Mouse (Mus musculus): ENCODE measurements around the gene Trim2. TPM values are rescaled to one million over a fixed set of nuclear protein-coding genes. Genes with fewer than 3 reads are reported as not detected.

Trim2 gene
- polyA plus RNA-seq, 1 experiment from 2014 or later: 184 TPM

DNA sequence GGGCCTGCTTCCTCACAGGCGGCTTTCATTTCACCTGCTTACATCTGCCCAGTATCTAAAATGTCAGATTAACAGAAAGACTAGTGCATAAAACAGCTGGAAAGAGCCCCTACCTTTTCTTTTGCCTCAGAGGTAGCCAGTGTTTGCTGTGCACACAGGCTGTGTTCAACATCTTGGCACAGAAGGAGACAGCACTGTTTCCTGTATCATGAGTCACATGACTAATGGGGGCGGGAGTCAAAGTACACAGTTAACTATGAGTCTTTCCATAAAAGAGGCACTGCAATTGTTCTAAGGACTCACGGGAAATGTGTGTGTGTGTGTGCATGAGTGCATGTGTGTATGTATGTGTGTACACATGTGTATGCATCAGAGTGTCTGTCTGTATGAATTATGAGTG lies 43.9 kb downstream of the Trim2 start:
- ATAC-seq (ENCODE audit: low FRiP score, low read depth): no peak
- no peak overlapping the region for H3K27ac ChIP-seq (replicated peaks)
- no peaks in the 10 kb centered on the region for H3K9me3 ChIP-seq
- H3K9ac ChIP-seq (replicated peaks): no peak overlapping the region
- no peaks in the 10 kb centered on the region for H3K36me3 ChIP-seq
- H3K4me1 ChIP-seq: peaks cover 72% of the 10 kb centered on the region
- no peak overlapping the region for H3K4me2 ChIP-seq (replicated peaks)
- 78% methylated on average over 3 of the region's 3 CpGs for WGBS
- H3K27me3 ChIP-seq: peaks cover 9% of the 10 kb centered on the region
- H3K4me3 ChIP-seq: no peak overlapping the region

DNA sequence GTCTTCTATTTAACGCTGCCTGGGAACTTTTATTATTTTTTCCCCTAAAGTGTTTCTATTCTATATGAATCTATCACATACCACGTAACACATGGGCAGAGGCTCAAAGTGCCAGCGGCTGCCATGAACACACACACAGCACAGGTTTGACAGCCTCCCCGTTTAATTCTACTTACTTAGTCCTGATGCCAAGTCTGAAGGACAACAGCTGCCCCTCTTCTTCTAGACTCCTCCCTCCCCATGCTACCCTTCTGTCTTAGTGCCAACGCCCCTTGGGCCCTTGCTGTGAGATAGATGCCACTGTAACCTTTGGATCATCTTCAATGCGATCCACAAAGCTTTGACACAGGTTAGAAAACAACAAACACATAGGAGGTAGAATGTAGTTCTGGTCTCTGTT lies 44.8 kb downstream of the Trim2 start:
- no peak overlapping the region for H3K4me2 ChIP-seq (replicated peaks)
- H3K36me3 ChIP-seq: no peaks in the 10 kb centered on the region
- H3K27me3 ChIP-seq: peaks cover 9% of the 10 kb centered on the region
- no peak overlapping the region for H3K9ac ChIP-seq (replicated peaks)
- H3K4me1 ChIP-seq: peaks cover 72% of the 10 kb centered on the region
- H3K4me3 ChIP-seq: no peak overlapping the region
- H3K9me3 ChIP-seq: no peaks in the 10 kb centered on the region
- 92% methylated on average over 6 of the region's 6 CpGs for WGBS
- no peak for ATAC-seq (ENCODE audit: low FRiP score, low read depth)
- no peak overlapping the region for H3K27ac ChIP-seq (replicated peaks)

DNA sequence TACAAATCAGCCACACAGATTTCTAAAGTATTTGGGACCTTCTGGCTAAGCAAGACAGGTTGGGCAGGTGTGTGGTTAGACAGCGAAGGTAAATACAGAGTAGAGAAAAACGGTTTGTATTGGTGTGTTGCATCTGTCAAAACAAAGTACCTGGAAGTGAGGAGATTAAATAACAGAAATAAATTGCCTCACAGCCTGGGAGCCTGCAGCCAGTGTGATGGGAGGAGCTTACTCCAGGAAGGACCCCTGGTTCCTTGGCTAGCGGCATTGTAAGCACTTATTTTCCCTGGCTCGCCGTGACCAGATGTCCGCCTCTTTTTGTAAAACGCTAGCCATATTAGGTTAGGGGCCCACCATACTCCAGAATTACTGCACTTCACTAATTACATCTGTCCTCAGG lies 45.8 kb downstream of the Trim2 start:
- Histone ChIP-seq H3K4me1 (peaks cover 68% of the 10 kb centered on the region), H3K27me3 (peaks cover 9% of the 10 kb centered on the region), H3K9me3 (no peaks in the 10 kb centered on the region), H3K4me2 (replicated peaks) (peak overlapping the region; percentile 95; the same call in 1 of the 2 replicates), H3K36me3 (no peaks in the 10 kb centered on the region), H3K9ac (replicated peaks) (peak overlapping the region; percentile 93), H3K4me3 (no peak overlapping the region), H3K27ac (replicated peaks) (peak overlapping the region; percentile 89; the same call in 1 of the 2 replicates)
- 24% methylated on average over 7 of the region's 7 CpGs for WGBS
- ATAC-seq (ENCODE audit: low FRiP score, low read depth): no peak

DNA sequence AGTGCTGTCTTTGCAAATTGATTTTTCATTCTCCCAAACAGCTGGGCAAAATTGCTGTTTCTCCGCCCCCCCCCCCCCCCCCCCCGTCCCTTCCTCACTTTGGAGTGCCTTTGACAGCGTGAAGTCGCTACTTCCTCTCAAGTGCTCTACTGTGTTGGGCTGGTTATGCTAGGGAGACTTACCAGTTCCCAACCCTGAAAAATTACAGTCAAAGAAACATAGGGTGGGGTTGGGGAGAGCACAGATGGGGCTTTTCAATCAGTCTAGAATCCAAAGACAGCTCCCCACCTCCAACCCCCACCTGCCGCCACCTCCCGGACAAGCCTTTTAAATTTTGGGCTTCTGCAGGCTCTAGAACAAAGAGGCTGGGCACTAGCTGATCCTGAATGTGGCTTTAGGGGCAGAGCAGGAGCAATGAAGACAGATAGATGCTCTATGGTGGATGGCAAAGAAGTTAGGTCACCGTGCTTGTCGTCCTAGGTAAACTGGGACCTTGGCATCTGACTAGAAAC lies 46.6 kb downstream of the Trim2 start:
- ATAC-seq (ENCODE audit: low FRiP score, low read depth): peak; percentile 58
- Histone ChIP-seq H3K4me3 (peak overlapping the region; percentile 74), H3K27me3 (peaks cover 4% of the 10 kb centered on the region; the same call in 1 of the 2 replicates), H3K4me1 (peaks cover 62% of the 10 kb centered on the region), H3K36me3 (no peaks in the 10 kb centered on the region), H3K9ac (replicated peaks) (peak overlapping the region; percentile 93), H3K9me3 (no peaks in the 10 kb centered on the region), H3K27ac (replicated peaks) (peak overlapping the region; percentile 89), H3K4me2 (replicated peaks) (peak overlapping the region; percentile 95)
- 6% methylated on average over 6 of the region's 8 CpGs for WGBS

DNA sequence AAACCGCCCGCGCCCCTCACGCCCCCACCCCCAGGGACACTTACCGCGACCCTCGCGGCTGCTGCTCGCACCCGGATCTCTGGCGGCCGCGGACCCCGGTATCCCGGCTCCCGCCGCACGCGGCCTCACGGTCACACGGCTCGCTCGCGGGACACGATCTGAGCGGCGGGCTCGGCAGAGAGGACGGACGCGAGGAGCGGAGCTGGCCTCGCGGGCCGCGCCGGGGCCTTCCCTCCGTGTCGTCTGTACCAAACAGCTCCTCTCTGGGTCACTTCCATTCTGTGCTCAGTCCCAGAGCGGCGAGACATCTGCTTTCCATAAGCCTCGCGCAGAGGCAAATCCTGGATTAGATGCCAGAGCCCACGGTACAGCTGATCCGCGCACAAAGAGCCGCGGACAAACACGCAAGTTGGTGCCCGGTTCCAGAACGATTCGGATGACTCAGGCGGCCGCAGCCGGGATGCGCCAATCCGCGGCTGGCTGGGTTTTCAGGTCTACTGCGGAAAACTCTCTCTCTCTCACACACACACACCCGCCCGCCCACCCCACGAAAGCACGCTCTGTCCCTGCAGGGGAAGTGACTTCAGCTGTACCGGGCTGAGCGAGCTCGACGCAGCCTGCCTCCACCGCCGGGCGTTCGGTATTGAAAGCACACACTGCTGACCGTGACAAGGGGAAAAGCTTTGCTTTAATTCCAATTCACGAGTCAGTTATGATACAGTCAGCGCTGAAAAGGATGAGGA lies 47.2 kb downstream of the Trim2 start:
- Histone ChIP-seq H3K27ac (replicated peaks) (peak overlapping the region; percentile 89), H3K9me3 (no peaks in the 10 kb centered on the region), H3K36me3 (no peaks in the 10 kb centered on the region; the same call in 1 of the 2 replicates), H3K27me3 (peaks cover 4% of the 10 kb centered on the region; the same call in 1 of the 2 replicates), H3K4me2 (replicated peaks) (peak overlapping the region; percentile 95), H3K4me3 (peak overlapping the region; percentile 74), H3K9ac (replicated peaks) (peak overlapping the region; percentile 93), H3K4me1 (peaks cover 62% of the 10 kb centered on the region)
- peak; percentile 74 for ATAC-seq (ENCODE audit: low FRiP score, low read depth)
- WGBS: under 1% methylated on average over 74 of the region's 74 CpGs

DNA sequence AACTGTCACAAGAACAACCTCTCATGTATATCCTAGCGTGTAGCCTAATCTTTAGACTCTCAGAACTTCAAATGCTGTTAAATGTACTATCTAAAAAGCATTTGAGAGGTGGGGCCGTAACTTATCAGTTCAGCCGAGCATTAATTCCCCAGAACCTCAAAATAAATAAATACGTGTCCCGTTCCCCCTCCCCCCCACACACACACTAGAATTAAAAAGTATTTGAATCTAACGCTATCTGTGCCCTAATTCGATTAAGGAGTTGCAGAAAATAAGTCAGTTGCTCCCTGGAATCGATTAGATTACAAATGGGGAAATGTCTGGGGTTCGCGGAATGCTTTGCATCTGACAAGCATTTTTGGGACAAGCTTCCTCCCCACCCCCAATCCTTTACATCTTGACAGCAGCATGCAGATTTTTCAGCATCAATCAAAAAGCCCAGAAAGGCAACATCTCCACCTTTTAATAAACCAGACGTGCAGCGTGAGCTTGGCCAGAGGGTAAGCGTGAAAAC lies 48.1 kb downstream of the Trim2 start:
- H3K4me3 ChIP-seq: peak overlapping the region; percentile 74
- H3K4me2 ChIP-seq (replicated peaks): peak overlapping the region; percentile 95
- no peaks in the 10 kb centered on the region for H3K9me3 ChIP-seq
- H3K27ac ChIP-seq (replicated peaks): peak overlapping the region; percentile 89; the same call in 1 of the 2 replicates
- no peak for ATAC-seq (ENCODE audit: low FRiP score, low read depth)
- H3K9ac ChIP-seq (replicated peaks): peak overlapping the region; percentile 93
- peaks cover 4% of the 10 kb centered on the region; the same call in 1 of the 2 replicates for H3K27me3 ChIP-seq
- H3K36me3 ChIP-seq: no peaks in the 10 kb centered on the region; the same call in 1 of the 2 replicates
- H3K4me1 ChIP-seq: peaks cover 64% of the 10 kb centered on the region
- WGBS: 8% methylated on average over 13 of the region's 13 CpGs

DNA sequence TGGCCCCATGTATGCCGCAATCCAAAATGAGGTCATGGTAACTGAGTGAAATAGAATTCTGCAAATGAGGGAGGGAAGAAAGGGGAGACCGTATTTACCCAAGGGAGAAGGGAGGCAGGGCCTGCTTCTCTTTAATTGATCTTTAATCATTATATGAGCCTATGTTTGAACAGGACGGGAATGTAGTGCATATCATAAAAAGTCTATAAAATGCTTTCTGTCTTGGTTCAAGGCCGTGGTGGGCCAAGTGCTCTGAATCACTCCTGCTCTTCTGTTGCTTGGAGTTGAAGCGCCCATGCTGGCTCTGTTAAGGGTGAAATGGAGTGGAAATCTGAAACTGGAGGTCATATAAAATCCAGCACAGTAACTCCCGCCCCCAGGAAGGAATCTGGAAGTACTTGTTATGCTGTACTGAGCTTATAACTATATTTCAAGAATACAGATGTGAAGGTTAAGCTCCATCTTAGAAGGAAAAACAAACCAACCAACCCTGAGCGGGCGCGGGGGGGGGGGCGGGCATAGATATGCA lies 48.6 kb downstream of the Trim2 start:
- peak overlapping the region; percentile 95 for H3K4me2 ChIP-seq (replicated peaks)
- H3K9ac ChIP-seq (replicated peaks): peak overlapping the region; percentile 93; the same call in 1 of the 2 replicates
- no peak overlapping the region for H3K27ac ChIP-seq (replicated peaks)
- peaks cover 4% of the 10 kb centered on the region; the same call in 1 of the 2 replicates for H3K27me3 ChIP-seq
- no peak for ATAC-seq (ENCODE audit: low FRiP score, low read depth)
- whole genome bisulfite sequencing: 31% methylated on average over 10 of the region's 10 CpGs
- H3K9me3 ChIP-seq: no peaks in the 10 kb centered on the region
- H3K4me3 ChIP-seq: peak overlapping the region; percentile 74
- peaks cover 66% of the 10 kb centered on the region for H3K4me1 ChIP-seq
- no peaks in the 10 kb centered on the region; the same call in 1 of the 2 replicates for H3K36me3 ChIP-seq

DNA sequence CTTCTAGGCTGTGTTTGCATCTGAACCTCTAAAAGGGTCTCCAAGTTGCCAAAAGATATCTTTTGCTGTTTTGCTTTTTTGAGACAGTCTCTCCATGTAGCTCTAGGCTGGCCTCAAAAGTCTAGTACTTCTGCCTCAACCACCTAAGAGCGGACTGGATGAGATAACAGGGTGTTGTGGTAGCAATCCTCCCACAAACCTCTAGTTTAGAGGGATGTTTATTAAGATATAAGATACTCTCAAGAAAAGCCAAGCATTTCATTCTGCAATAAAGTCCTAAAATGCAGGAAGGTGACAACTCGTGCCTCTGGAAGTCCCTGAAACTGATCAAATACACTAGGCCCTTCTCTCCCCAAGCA lies 52.2 kb downstream of the Trim2 start:
- no peak overlapping the region for H3K9ac ChIP-seq (replicated peaks)
- H3K4me3 ChIP-seq: no peak overlapping the region
- H3K36me3 ChIP-seq: no peaks in the 10 kb centered on the region; the same call in 1 of the 2 replicates
- H3K4me2 ChIP-seq (replicated peaks): 0 out of 2 replicates have a peak overlapping the region, but pooled peaks have one; percentile 19
- H3K27ac ChIP-seq (replicated peaks): peak overlapping the region; percentile 73
- WGBS: 92% methylated on average over 2 of the region's 2 CpGs
- H3K9me3 ChIP-seq: no peaks in the 10 kb centered on the region
- ATAC-seq (ENCODE audit: low FRiP score, low read depth): no peak
- H3K4me1 ChIP-seq: peaks cover 41% of the 10 kb centered on the region
- 0 out of 2 replicates have a peak, but pooled peaks cover 3% of the 10 kb centered on the region for H3K27me3 ChIP-seq

DNA sequence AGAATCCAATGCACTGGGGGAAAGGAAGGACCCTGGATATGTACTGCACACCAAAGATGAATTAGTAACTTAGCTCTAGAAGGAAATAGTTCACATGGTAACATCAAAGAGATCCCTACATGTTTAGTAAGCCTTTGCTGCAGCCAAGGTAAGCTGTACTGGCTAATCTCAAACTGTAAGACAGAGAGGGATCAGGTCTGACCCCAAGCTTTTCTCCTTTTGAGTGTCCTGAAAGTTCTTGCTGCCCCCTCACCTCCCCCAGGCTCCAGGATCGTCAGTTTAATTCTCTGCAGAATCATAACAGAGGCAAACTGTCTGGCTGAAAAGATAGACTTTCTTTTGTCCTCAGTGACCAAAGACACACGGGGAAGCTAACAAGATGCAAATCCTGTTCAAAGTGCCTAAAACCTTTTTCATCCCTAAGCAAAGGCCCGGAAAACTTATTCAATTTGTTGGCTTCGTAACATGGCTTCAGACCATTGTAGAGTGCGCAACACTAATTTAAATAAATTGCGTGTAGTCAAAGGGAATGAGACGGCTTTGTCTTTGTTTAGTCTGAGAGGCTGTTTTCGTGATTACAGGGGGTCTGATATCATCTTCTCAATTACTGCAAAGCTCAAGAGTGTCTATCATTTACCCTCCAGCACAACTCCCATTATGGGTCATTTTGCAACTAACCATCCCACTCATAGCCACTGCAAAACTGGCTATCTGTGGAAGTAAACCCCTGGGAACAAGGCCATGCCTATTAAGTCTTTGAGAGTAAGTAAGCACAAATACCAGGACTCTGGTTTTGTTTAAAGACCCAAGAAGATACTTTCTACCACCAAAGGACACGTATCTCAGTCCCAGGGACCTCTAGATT lies 52.8 kb downstream of the Trim2 start:
- H3K4me2 ChIP-seq (replicated peaks): peak overlapping the region; percentile 19
- WGBS: 19% methylated on average over 9 of the region's 9 CpGs
- H3K4me3 ChIP-seq: no peak overlapping the region
- peaks cover 41% of the 10 kb centered on the region for H3K4me1 ChIP-seq
- ATAC-seq (ENCODE audit: low FRiP score, low read depth): peak; percentile 50
- H3K9ac ChIP-seq (replicated peaks): no peak overlapping the region
- H3K27me3 ChIP-seq: 0 out of 2 replicates have a peak, but pooled peaks cover 3% of the 10 kb centered on the region
- no peaks in the 10 kb centered on the region; the same call in 1 of the 2 replicates for H3K36me3 ChIP-seq
- peak overlapping the region; percentile 73 for H3K27ac ChIP-seq (replicated peaks)
- H3K9me3 ChIP-seq: no peaks in the 10 kb centered on the region

DNA sequence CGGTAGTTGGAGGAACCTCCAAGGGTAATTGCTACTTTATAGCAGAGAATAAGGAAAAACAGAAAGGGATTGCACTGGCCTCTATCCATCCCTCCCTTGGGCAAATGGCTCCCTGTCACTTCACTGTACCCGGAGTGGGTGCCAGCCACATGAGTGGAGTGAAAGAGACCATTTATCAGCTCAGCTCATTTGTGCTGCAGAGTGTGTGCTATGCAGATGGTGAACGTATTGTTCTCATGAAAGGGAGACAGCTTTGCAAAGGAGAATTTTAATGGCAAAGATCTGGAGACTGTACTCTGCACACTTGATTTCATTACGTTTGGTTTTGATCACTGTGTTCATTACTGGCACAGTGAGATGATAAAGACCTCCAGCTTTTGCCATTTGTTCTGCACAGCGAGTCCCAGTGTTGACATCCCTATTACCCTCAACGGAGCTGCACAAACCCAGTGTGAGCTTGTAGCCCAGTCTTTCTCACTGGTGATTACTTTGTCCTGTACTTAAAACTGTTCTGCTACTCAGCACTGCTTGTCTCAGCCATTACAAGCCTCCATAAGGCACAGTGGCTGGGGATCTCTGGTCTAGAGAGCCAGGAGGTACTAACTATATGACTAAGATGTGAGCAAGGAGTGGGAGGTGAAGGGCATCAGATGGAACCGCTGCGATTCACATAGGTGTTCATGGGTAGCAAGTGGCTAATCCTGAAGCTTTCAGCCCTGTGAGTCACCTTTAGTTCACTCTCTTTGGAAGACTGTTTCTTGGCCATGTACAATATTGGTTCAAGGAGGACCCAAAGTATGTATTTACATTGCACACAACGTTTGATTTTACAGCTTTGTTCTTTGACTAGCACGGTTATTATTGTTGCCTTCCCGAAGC lies 53.7 kb downstream of the Trim2 start:
- H3K9me3 ChIP-seq: no peaks in the 10 kb centered on the region
- 0 out of 2 replicates have a peak, but pooled peaks cover 3% of the 10 kb centered on the region for H3K27me3 ChIP-seq
- no peak overlapping the region for H3K9ac ChIP-seq (replicated peaks)
- peaks cover 34% of the 10 kb centered on the region for H3K4me1 ChIP-seq
- no peaks in the 10 kb centered on the region; the same call in 1 of the 2 replicates for H3K36me3 ChIP-seq
- peak overlapping the region; percentile 73 for H3K27ac ChIP-seq (replicated peaks)
- 49% methylated on average over 11 of the region's 11 CpGs for WGBS
- H3K4me3 ChIP-seq: no peak overlapping the region
- ATAC-seq (ENCODE audit: low FRiP score, low read depth): peak; percentile 77
- H3K4me2 ChIP-seq (replicated peaks): peak overlapping the region; percentile 19; the same call in 1 of the 2 replicates
